Mouse (Mus musculus): ENCODE measurements around the gene Wnt8b.

DNA sequence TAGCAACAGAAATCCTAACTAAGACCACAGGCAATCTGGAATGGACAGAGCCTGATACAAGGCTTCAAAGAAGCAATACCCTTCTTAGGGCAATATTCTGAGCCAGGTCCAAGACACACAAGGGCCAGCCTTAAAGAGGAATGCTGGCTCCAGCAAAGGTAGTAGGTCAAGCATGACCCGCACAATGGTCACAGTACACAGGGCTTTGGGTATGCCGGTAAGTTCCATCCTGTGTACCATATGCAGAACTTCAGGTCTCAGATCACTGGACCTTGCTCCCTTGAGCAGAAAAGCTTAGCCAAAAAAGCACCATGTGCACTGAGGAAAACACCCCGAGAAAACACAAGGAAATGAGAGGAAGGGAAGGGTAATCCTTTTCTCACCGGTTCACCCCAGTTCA is 60.0 kb downstream of the Wnt8b start:
- TF ChIP-seq POLR2A (IDR thresholded peaks at IDR 0.05; ENCODE audit: control insufficient read depth in 1 of 2, insufficient read depth in 1 of 2, low read depth in 1 of 2, low read length in 2 of 2, poor library complexity in 1 of 2), result no peak
- TF ChIP-seq CTCF (IDR thresholded peaks at IDR 0.05 in 2 of 3, conservative IDR thresholded peaks at IDR 0.05 in 1 of 3; ENCODE audit: control insufficient read depth in 1 of 3, insufficient read depth in 1 of 3, low read depth in 2 of 3, low read length in 3 of 3, poor library complexity in 1 of 3, severe bottlenecking in 1 of 3), result no peak
- TF ChIP-seq CHD2 (IDR thresholded peaks at IDR 0.05; ENCODE audit: low read length), result no peak
